Mouse (Mus musculus): ENCODE results near the gene Syne1.

GRCm38 (mm10) chr10:5130495-5130894, 420.8 kb downstream of the Syne1 start:
- no peak for TF ChIP-seq CTCF (IDR thresholded peaks at IDR 0.05; ENCODE audit: low read depth, low read length)
- TF ChIP-seq POLR2A (IDR thresholded peaks at IDR 0.05; ENCODE audit: borderline replicate concordance, low read depth, low read length): no peak

Measured in bone marrow macrophage, adult 2 months (primary cell).